Mouse (Mus musculus): ENCODE measurements around the gene Cep126.

- no peak for TF ChIP-seq EP300 (IDR thresholded peaks at IDR 0.05; ENCODE audit: low read depth)
- TF ChIP-seq CTCF (IDR thresholded peaks at IDR 0.05; ENCODE audit: low read depth): peak; percentile 55
Observed at GRCm38 (mm10) chr9:8074345-8074744, 59.7 kb downstream of the Cep126 start.

Data from heart, postnatal 0 days (tissue).